Mouse (Mus musculus) intestine, embryonic 14.5 days (tissue): ENCODE measurements around the gene Pkn2. TPM values are rescaled to one million over a fixed set of nuclear protein-coding genes. Genes with fewer than 3 reads are reported as not detected.

Experiments
- ATAC-seq: fragments of 200-750 bp; cut with Nextera tagmentation; replicated peaks from 2 replicates; pipeline ENCODE4 v1.8.0; 2017; ENCODE audit warnings: low read depth, moderate number of reproducible peaks, moderate TSS enrichment, moderate library complexity; ENCODE audit not compliant: low FRiP score, low TSS enrichment
- DNase-seq: peaks from one replicate; pipeline ENCODE4 v3.0.0-alpha.2; 2018; ENCODE audit warnings: low spot score
- H3K27ac ChIP-seq: fragments of 300-500 bp; sonication (generic); 2 replicates; pipeline ENCODE4 v1.5.1; 2014; ENCODE audit warnings: low read depth, mild to moderate bottlenecking, control low read depth
- H3K27me3 ChIP-seq: fragments of 300-500 bp; sonication (generic); replicated peaks from 2 replicates; pipeline ENCODE4 v1.6.1; 2014; ENCODE audit warnings: low read length, control low read depth; ENCODE audit not compliant: control insufficient read depth, insufficient read depth
- H3K36me3 ChIP-seq: fragments of 300-500 bp; sonication (generic); 2 replicates; pipeline ENCODE4 v1.6.1; 2014; ENCODE audit warnings: low read length, control low read depth; ENCODE audit not compliant: control insufficient read depth, insufficient read depth
- H3K4me1 ChIP-seq: fragments of 300-500 bp; sonication (generic); replicated peaks from 2 replicates; pipeline ENCODE4 v1.6.1; 2014; ENCODE audit warnings: low read length, control low read depth, mixed read lengths; ENCODE audit not compliant: control insufficient read depth, insufficient read depth
- H3K4me2 ChIP-seq: fragments of 300-500 bp; sonication (generic); 2 replicates; pipeline ENCODE4 v1.6.1; 2014; ENCODE audit warnings: low read length
- H3K4me3 ChIP-seq: fragments of 300-500 bp; sonication (generic); 2 replicates; pipeline ENCODE4 v1.5.1; 2014; ENCODE audit warnings: low read depth, low read length, control low read depth, mixed read lengths
- H3K9ac ChIP-seq: fragments of 300-500 bp; sonication (generic); 2 replicates; pipeline ENCODE4 v1.6.1; 2014; ENCODE audit warnings: mild to moderate bottlenecking, low read length
- H3K9me3 ChIP-seq: fragments of 300-500 bp; sonication (generic); 2 replicates; pipeline ENCODE4 v1.6.1; 2016; ENCODE audit warnings: low read length, control low read depth; ENCODE audit not compliant: control insufficient read depth
- WGBS: fragments of 180-500 bp; shearing (Covaris S2); extraction: QIAGEN DNeasy Blood & Tissue Kit; methylation state at CpG from one replicate; pipeline ENCODE4 v1.1.7; 2014; 5-methylcytosine and 5-hydroxymethylcytosine counted together
- polyA plus RNA-seq: library from polyadenylated mRNA; unstranded; fragments of >200 nt; fragmentation: Nextera tagmentation; extraction: Ambion mirVana; gene quantifications from 2 replicates; pipeline ENCODE4 v1.2.1, GENCODE M21; 2014

Gene Pkn2
- polyA plus RNA-seq, 1 experiment from 2014 or later, result 51.5 TPM

- Histone ChIP-seq H3K27ac (no peak overlapping the region), H3K9ac (no peak overlapping the region), H3K36me3 (peaks cover 5% of the 10 kb centered on the region; the same call in 1 of the 2 replicates), H3K27me3 (no peaks in the 10 kb centered on the region), H3K4me2 (no peak overlapping the region), H3K4me1 (peaks cover 3% of the 10 kb centered on the region; the same call in 1 of the 2 replicates), H3K9me3 (no peaks in the 10 kb centered on the region), H3K4me3 (no peak overlapping the region)
- DNase-seq, result no peak
- WGBS, result 72% methylated on average over 4 of the region's 4 CpGs
- no peak for ATAC-seq
These were observed 25.8 kb downstream of the Pkn2 start for GRCm38 (mm10) chr3:142855961-142856472.

GRCm38 (mm10) chr3:142852911-142853310, 28.9 kb downstream of the Pkn2 start:
- no peaks in the 10 kb centered on the region for H3K9me3 ChIP-seq

GRCm38 (mm10) chr3:142851631-142852030, 30.2 kb downstream of the Pkn2 start:
- no peak for DNase-seq
- no peaks in the 10 kb centered on the region for H3K9me3 ChIP-seq
- H3K9ac ChIP-seq, result no peak overlapping the region
- 0 out of 2 replicates have a peak, but pooled peaks cover 3% of the 10 kb centered on the region for H3K4me1 ChIP-seq
- no peak overlapping the region for H3K27ac ChIP-seq
- WGBS, result 51% methylated on average over 3 of the region's 3 CpGs
- no peak overlapping the region for H3K4me3 ChIP-seq
- peaks cover 7% of the 10 kb centered on the region; the same call in 1 of the 2 replicates for H3K36me3 ChIP-seq
- no peaks in the 10 kb centered on the region for H3K27me3 ChIP-seq
- H3K4me2 ChIP-seq, result no peak overlapping the region
- ATAC-seq, result no peak

More at GRCm38 (mm10) chr3:142852911-142853310, 28.9 kb downstream of the Pkn2 start:
- ATAC-seq (no peak), DNase-seq (no peak)
- no peaks in the 10 kb centered on the region for H3K27me3 ChIP-seq
- peaks cover 3% of the 10 kb centered on the region; the same call in 1 of the 2 replicates for H3K4me1 ChIP-seq
- H3K4me2 ChIP-seq, result no peak overlapping the region
- no peak overlapping the region for H3K9ac ChIP-seq
- H3K27ac ChIP-seq, result no peak overlapping the region
- no peak overlapping the region for H3K4me3 ChIP-seq
- peaks cover 7% of the 10 kb centered on the region; the same call in 1 of the 2 replicates for H3K36me3 ChIP-seq
- WGBS, result 95% methylated on average over 3 of the region's 3 CpGs

- ATAC-seq, result no peak
- WGBS, result 50% methylated on average over 4 of the region's 4 CpGs
- no peak for DNase-seq
These were observed 41.8 kb downstream of the Pkn2 start for GRCm38 (mm10) chr3:142839961-142840360.

GRCm38 (mm10) chr3:142834761-142835160, 47.0 kb downstream of the Pkn2 start:
- DNase-seq (no peak), ATAC-seq (no peak)
- H3K4me1 ChIP-seq, result no peaks in the 10 kb centered on the region
- WGBS, result 91% methylated on average over 4 of the region's 4 CpGs
- H3K4me2 ChIP-seq, result no peak overlapping the region
- no peaks in the 10 kb centered on the region for H3K27me3 ChIP-seq
- no peak overlapping the region for H3K9ac ChIP-seq
- no peak overlapping the region for H3K27ac ChIP-seq
- peaks cover 25% of the 10 kb centered on the region for H3K36me3 ChIP-seq
- no peak overlapping the region for H3K4me3 ChIP-seq
- H3K9me3 ChIP-seq, result no peaks in the 10 kb centered on the region

More at GRCm38 (mm10) chr3:142839961-142840360, 41.8 kb downstream of the Pkn2 start:
- Histone ChIP-seq H3K4me2 (no peak overlapping the region), H3K4me3 (no peak overlapping the region), H3K4me1 (no peaks in the 10 kb centered on the region), H3K9ac (no peak overlapping the region), H3K9me3 (no peaks in the 10 kb centered on the region), H3K27me3 (no peaks in the 10 kb centered on the region), H3K36me3 (peaks cover 20% of the 10 kb centered on the region), H3K27ac (no peak overlapping the region)

GRCm38 (mm10) chr3:142834024-142834423, 47.8 kb downstream of the Pkn2 start:
- Histone ChIP-seq H3K4me1 (no peaks in the 10 kb centered on the region), H3K9ac (no peak overlapping the region), H3K27ac (no peak overlapping the region), H3K4me3 (no peak overlapping the region), H3K9me3 (no peaks in the 10 kb centered on the region), H3K36me3 (peaks cover 26% of the 10 kb centered on the region), H3K4me2 (no peak overlapping the region), H3K27me3 (no peaks in the 10 kb centered on the region)
- no peak for DNase-seq
- ATAC-seq, result no peak
- WGBS, result 85% methylated on average over 4 of the region's 4 CpGs

GRCm38 (mm10) chr3:142832910-142833309, 48.9 kb downstream of the Pkn2 start:
- no peak overlapping the region for H3K4me3 ChIP-seq
- 88% methylated on average over 3 of the region's 3 CpGs for WGBS
- no peak overlapping the region for H3K4me2 ChIP-seq
- no peak overlapping the region for H3K9ac ChIP-seq
- no peaks in the 10 kb centered on the region for H3K4me1 ChIP-seq
- no peaks in the 10 kb centered on the region for H3K27me3 ChIP-seq
- peaks cover 27% of the 10 kb centered on the region for H3K36me3 ChIP-seq
- no peaks in the 10 kb centered on the region for H3K9me3 ChIP-seq
- DNase-seq (no peak), ATAC-seq (no peak)
- H3K27ac ChIP-seq, result no peak overlapping the region

- no peak overlapping the region for H3K9ac ChIP-seq
- peaks cover 56% of the 10 kb centered on the region for H3K36me3 ChIP-seq
- WGBS, result 92% methylated on average over 4 of the region's 4 CpGs
- ATAC-seq, result no peak
- H3K9me3 ChIP-seq, result no peaks in the 10 kb centered on the region
- no peak overlapping the region for H3K4me2 ChIP-seq
- no peak overlapping the region for H3K4me3 ChIP-seq
- H3K4me1 ChIP-seq, result no peaks in the 10 kb centered on the region
- no peak for DNase-seq
- H3K27me3 ChIP-seq, result no peaks in the 10 kb centered on the region
- H3K27ac ChIP-seq, result no peak overlapping the region
These were observed 55.2 kb downstream of the Pkn2 start for GRCm38 (mm10) chr3:142826449-142827146.

GRCm38 (mm10) chr3:142823606-142824005, 58.2 kb downstream of the Pkn2 start:
- Histone ChIP-seq H3K4me3 (no peak overlapping the region), H3K4me2 (no peak overlapping the region), H3K4me1 (no peaks in the 10 kb centered on the region), H3K27ac (no peak overlapping the region), H3K27me3 (no peaks in the 10 kb centered on the region), H3K9ac (no peak overlapping the region), H3K36me3 (peaks cover 60% of the 10 kb centered on the region), H3K9me3 (no peaks in the 10 kb centered on the region)
- DNase-seq (no peak), ATAC-seq (no peak)
- 91% methylated on average over 1 of the region's 1 CpGs for WGBS
